Mouse (Mus musculus) heart, embryonic 11.5 days (tissue): ENCODE measurements around the gene Fyb. TPM values are rescaled to one million over a fixed set of nuclear protein-coding genes. Genes with fewer than 3 reads are reported as not detected.

ENCODE experiments used
- ATAC-seq: fragments of 200-750 bp; cut with Nextera tagmentation; replicated peaks from 2 replicates; pipeline ENCODE4 v1.8.0; 2017; ENCODE audit warnings: moderate library complexity; ENCODE audit not compliant: insufficient number of reproducible peaks, low FRiP score, low TSS enrichment
- H3K27ac ChIP-seq: fragments of 300-500 bp; sonication (generic); 2 replicates; pipeline ENCODE4 v1.5.1; 2014; ENCODE audit warnings: mild to moderate bottlenecking, low read depth, low read length
- H3K27me3 ChIP-seq: fragments of 300-500 bp; sonication (generic); 2 replicates; pipeline ENCODE4 v1.6.1; 2014; ENCODE audit warnings: mild to moderate bottlenecking, low read length, mixed read lengths; ENCODE audit not compliant: control insufficient read depth, insufficient read depth
- H3K36me3 ChIP-seq: fragments of 300-500 bp; sonication (generic); 2 replicates; pipeline ENCODE4 v1.6.1; 2014; ENCODE audit warnings: mild to moderate bottlenecking, low read length, moderate library complexity, mixed read lengths; ENCODE audit not compliant: control insufficient read depth, insufficient read depth
- H3K4me1 ChIP-seq: fragments of 300-500 bp; sonication (generic); 2 replicates; pipeline ENCODE4 v1.6.1; 2014; ENCODE audit warnings: low read length; ENCODE audit not compliant: control insufficient read depth, insufficient read depth
- H3K4me2 ChIP-seq: fragments of 300-500 bp; sonication (generic); 2 replicates; pipeline ENCODE4 v1.6.1; 2014; ENCODE audit warnings: mild to moderate bottlenecking, moderate library complexity
- H3K4me3 ChIP-seq: fragments of 300-500 bp; sonication (generic); 2 replicates; pipeline ENCODE4 v1.5.1; 2014; ENCODE audit warnings: low read depth, low read length
- H3K9ac ChIP-seq: fragments of 300-500 bp; sonication (generic); 2 replicates; pipeline ENCODE4 v1.6.1; 2014; ENCODE audit warnings: mild to moderate bottlenecking, low read depth, low read length, moderate library complexity
- H3K9me3 ChIP-seq: fragments of 300-500 bp; sonication (generic); replicated peaks from 2 replicates; pipeline ENCODE4 v1.6.1; 2016; ENCODE audit warnings: low read length; ENCODE audit not compliant: control insufficient read depth
- WGBS: fragments of 180-500 bp; shearing (Covaris S2); extraction: QIAGEN DNeasy Blood & Tissue Kit; methylation state at CpG from one replicate; pipeline ENCODE4 v1.1.7; 2014; ENCODE audit not compliant: insufficient replicate concordance; 5-methylcytosine and 5-hydroxymethylcytosine counted together
- polyA plus RNA-seq: library from polyadenylated mRNA; unstranded; fragments of >200 nt; fragmentation: Nextera tagmentation; extraction: Ambion mirVana; gene quantifications from 2 replicates; pipeline ENCODE4 v1.2.1, GENCODE M21; 2014

Fyb gene
- polyA plus RNA-seq, 1 experiment from 2014 or later = 4.6 TPM

DNA sequence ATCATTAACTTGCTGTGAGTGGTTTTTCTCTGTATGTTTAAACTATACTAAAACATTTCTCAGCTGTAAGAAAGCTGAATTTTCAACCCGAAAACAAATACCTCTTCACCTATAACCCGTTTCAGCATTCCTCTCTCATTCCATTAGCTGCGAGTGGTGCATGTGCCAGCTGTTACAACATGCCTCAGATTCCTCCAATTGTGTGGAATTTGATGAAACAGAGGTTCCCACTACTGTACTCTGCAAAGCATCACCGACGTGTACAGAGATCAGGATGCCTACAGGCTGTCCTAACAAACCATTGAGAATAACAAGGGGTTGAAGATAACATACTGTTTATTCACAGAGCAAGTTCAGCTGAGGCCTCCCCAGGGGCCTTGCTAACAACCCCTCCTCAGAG is 143.4 kb downstream of the Fyb start:
- no peak overlapping the region for H3K27ac ChIP-seq
- H3K9ac ChIP-seq = no peak overlapping the region
- peaks cover 4% of the 10 kb centered on the region; the same call in 1 of the 2 replicates for H3K4me1 ChIP-seq
- no peak for ATAC-seq
- no peaks in the 10 kb centered on the region for H3K27me3 ChIP-seq
- H3K36me3 ChIP-seq = no peaks in the 10 kb centered on the region
- no peak overlapping the region for H3K4me3 ChIP-seq
- no peaks in the 10 kb centered on the region for H3K9me3 ChIP-seq
- WGBS = 25% methylated on average over 5 of the region's 5 CpGs
- H3K4me2 ChIP-seq = no peak overlapping the region

- Histone ChIP-seq H3K27ac (no peak overlapping the region), H3K4me3 (no peak overlapping the region), H3K4me1 (peaks cover 4% of the 10 kb centered on the region; the same call in 1 of the 2 replicates), H3K27me3 (no peaks in the 10 kb centered on the region), H3K36me3 (no peaks in the 10 kb centered on the region), H3K9me3 (no peaks in the 10 kb centered on the region), H3K9ac (no peak overlapping the region), H3K4me2 (no peak overlapping the region)
- WGBS = 17% methylated on average over 14 of the region's 14 CpGs
- no peak for ATAC-seq
These were observed 146.3 kb downstream of the Fyb start for GRCm38 (mm10) chr15:6668793-6669437.

DNA sequence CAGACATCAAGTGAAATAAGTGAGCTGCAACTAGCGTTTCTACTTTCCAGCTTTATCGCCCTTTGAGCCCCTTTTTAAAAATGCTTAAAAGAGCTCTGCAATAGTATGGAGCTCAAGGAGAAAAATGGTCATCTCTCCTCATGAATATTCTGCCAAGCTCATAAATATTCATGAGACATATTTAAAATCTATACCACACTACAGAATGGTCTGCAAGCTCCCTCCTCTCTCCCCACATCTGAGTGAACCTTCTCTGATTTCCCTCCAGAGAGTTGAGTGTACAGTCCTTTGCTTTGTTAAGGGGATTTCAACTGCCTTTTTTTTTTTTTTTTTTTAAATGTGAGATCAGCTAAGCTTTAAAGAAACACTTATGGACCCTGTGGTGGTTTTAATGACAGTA is 155.8 kb downstream of the Fyb start:
- Histone ChIP-seq H3K9ac (no peak overlapping the region), H3K36me3 (no peaks in the 10 kb centered on the region), H3K9me3 (no peaks in the 10 kb centered on the region), H3K4me1 (no peaks in the 10 kb centered on the region), H3K4me2 (no peak overlapping the region), H3K27ac (no peak overlapping the region), H3K27me3 (no peaks in the 10 kb centered on the region), H3K4me3 (no peak overlapping the region)
- no peak for ATAC-seq
- WGBS = 75% methylated on average over 2 of the region's 2 CpGs

DNA sequence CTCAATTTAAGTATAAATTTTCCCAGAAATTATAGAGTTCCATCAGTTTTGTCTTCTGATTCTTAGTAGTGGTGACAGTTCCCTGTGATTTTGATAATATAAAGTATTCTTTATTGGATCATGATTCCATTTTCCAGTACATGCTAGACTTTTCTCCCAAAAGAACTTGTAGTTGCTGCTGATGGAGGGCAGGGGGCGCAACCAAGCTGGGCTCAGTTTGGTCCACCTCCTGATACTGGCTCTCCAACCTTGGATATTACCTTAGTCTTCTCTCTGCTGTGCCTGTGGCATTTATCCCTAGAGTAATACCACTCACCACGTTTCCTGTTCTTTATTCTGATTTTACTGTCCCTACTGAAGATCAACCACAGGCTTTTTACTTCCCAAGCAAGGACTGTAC is 179.5 kb downstream of the Fyb start:
- no peak overlapping the region for H3K4me2 ChIP-seq
- no peak overlapping the region for H3K27ac ChIP-seq
- H3K9ac ChIP-seq = no peak overlapping the region
- WGBS = 65% methylated on average over 2 of the region's 2 CpGs
- no peaks in the 10 kb centered on the region for H3K9me3 ChIP-seq
- ATAC-seq = no peak
- H3K27me3 ChIP-seq = no peaks in the 10 kb centered on the region
- no peaks in the 10 kb centered on the region for H3K36me3 ChIP-seq
- H3K4me1 ChIP-seq = no peaks in the 10 kb centered on the region
- H3K4me3 ChIP-seq = no peak overlapping the region

DNA sequence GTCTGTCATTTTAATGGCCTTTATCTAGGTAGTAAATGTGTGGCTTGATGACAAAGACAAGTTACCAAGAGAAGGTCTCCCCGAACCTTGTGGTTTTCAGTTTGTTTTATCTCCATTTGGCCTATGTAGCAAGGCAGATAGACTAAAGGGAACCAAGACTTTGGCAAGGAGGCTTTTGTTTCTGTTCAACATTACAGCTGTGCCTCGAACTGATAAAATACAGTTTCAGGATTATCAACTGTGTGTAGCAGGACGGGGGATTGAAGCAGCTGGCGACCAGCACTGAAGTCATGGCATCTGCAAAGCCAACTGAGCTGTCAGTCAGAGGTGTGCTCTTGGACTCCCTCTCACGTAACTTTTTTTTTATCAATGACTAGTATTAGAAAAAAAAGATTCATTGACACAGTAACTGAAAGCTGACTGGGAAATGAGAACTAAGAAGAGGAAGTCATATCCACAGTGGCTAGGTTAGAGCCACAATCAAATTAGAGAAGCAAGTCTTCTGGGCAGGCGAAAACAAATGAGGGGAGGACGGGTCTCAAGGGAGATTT is 182.8 kb downstream of the Fyb start:
- peak overlapping the region; percentile 22; the same call in 1 of the 2 replicates for H3K4me2 ChIP-seq

GRCm38 (mm10) chr15:6707551-6707935 is 184.9 kb downstream of the Fyb start:
- WGBS = 0% methylated on average over 43 of the region's 43 CpGs
- Histone ChIP-seq H3K9ac (peak overlapping the region; percentile 96), H3K4me3 (peak overlapping the region; percentile 93), H3K27ac (peak overlapping the region; percentile 95), H3K4me2 (peak overlapping the region; percentile 76), H3K4me1 (peaks cover 12% of the 10 kb centered on the region), H3K9me3 (no peaks in the 10 kb centered on the region), H3K36me3 (no peaks in the 10 kb centered on the region), H3K27me3 (no peaks in the 10 kb centered on the region)
- peak; percentile 46 for ATAC-seq

More for the DNA sequence above, 182.8 kb downstream of the Fyb start:
- Histone ChIP-seq H3K27ac (no peak overlapping the region), H3K9ac (no peak overlapping the region), H3K9me3 (no peaks in the 10 kb centered on the region), H3K36me3 (no peaks in the 10 kb centered on the region), H3K4me3 (no peak overlapping the region), H3K27me3 (no peaks in the 10 kb centered on the region), H3K4me1 (peaks cover 4% of the 10 kb centered on the region; the same call in 1 of the 2 replicates)
- 27% methylated on average over 7 of the region's 7 CpGs for WGBS
- ATAC-seq = no peak

GRCm38 (mm10) chr15:6707936-6708525 is 185.4 kb downstream of the Fyb start, which contains the start of gene Rictor:
Rictor (plus strand) TSS chr15:6708379.
- peak within 1 kb of the TSS; percentile 93 for H3K4me3 ChIP-seq
- H3K4me1 ChIP-seq = peaks cover 16% of the 10 kb centered on the region
- no peaks in the 10 kb centered on the region for H3K36me3 ChIP-seq
- H3K27ac ChIP-seq = peak within 1 kb of the TSS; percentile 95
- peak within 1 kb of the TSS; percentile 91 for H3K4me2 ChIP-seq
- H3K27me3 ChIP-seq = no peaks in the 10 kb centered on the region
- under 1% methylated on average over 41 of the region's 82 CpGs for WGBS
- H3K9me3 ChIP-seq = no peaks in the 10 kb centered on the region
- H3K9ac ChIP-seq = peak within 1 kb of the TSS; percentile 96
- peak; percentile 86 for ATAC-seq

DNA sequence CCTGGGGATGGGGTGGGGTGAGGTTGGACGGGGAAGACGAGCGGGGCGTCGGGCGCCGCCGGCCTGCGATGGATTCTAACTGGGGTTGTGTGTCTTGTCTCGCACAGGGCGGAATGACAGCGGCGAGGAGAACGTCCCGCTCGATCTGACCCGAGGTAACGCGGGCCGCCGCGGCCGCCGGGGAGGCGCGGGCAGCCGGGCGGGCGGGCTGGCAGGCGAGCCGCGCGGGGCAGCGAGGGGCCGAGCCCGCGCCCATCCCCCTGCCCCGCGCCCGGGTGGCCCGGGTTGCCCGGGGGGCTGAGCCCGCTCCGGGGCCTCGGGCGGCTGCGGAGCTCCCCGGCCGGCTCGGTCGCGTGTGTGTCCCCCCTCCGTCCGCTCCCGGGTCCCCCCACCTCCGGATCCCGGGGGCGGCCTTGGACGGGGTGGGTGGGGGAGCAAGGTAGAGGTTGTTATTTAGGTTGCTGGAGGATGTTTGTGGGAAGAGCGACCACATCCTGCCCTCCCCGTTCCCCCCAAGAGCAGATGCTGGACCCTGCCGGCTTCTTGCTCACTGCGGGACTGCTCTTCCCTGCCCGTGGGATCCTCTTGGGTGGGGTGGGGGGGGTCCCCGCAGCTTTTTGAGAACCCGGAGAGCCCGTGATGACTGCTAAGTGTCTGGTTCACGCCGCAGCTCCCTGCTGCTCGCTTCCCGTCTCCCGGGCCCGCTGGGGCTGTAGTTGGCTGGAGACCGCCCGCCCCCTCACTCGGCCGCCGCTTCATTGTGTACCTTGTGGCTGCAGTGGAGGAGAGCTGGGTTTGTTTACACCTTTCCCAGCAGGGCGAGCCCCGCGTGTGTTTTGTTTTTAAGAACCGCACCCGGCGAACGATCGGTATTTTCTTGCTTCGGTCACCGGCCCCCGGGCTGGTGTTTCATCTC is 186.1 kb downstream of the Fyb start:
- H3K4me1 ChIP-seq = peaks cover 24% of the 10 kb centered on the region
- peak; percentile 68 for ATAC-seq
- WGBS = 1% methylated on average over 73 of the region's 89 CpGs

More for the DNA sequence above, 186.1 kb downstream of the Fyb start:
- H3K9ac ChIP-seq = peak overlapping the region; percentile 96
- H3K27me3 ChIP-seq = no peaks in the 10 kb centered on the region
- peak overlapping the region; percentile 91 for H3K4me2 ChIP-seq
- no peaks in the 10 kb centered on the region for H3K36me3 ChIP-seq
- peak overlapping the region; percentile 95 for H3K27ac ChIP-seq
- peak overlapping the region; percentile 93 for H3K4me3 ChIP-seq
- no peaks in the 10 kb centered on the region for H3K9me3 ChIP-seq
